Mouse (Mus musculus) CH12.LX (cell line): ENCODE results near the gene Hspa1l.

Source experiments
- CTCF ChIP-seq, 2 experiments: IDR thresholded peaks in 1 of 2; conservative IDR thresholded peaks in 1 of 2; 2 replicates each; pipeline ENCODE4 v1.5.1; 2011 to 2012; ENCODE audit warnings: low read depth in 2 of 2, low read length in 2 of 2, improper control_type of control experiment in 1 of 2, inconsistent platforms in 1 of 2, mild to moderate bottlenecking in 1 of 2, moderate library complexity in 1 of 2
- USF1 ChIP-seq: IDR thresholded peaks from 2 replicates; pipeline ENCODE4 v1.6.1; 2014; ENCODE audit warnings: low read depth, mild to moderate bottlenecking, inconsistent platforms, low read length, improper control_type of control experiment

GRCm38 (mm10) chr17:34943128-34943815 is 29.2 kb upstream of the Hspa1l start:
- no peak for TF ChIP-seq USF1
- no peak for TF ChIP-seq CTCF (conservative IDR thresholded peaks at IDR 0.05 in 1 of 2, IDR thresholded peaks at IDR 0.05 in 1 of 2; ENCODE audit: low read depth in 2 of 2, low read length in 2 of 2)
